Mouse (Mus musculus): ENCODE results near the gene Pcyt1a.
A peak's percentile ranks its signal among the peaks of the same experiment; 100 is the strongest.

The Pcyt1a gene

GRCm38 (mm10) chr16:32510399-32511337 is 79.9 kb downstream of the Pcyt1a start:
- no peak for DNase-seq (ENCODE audit: low spot score)

GRCm38 (mm10) chr16:32511338-32511734 is 80.6 kb downstream of the Pcyt1a start:
- no peak for DNase-seq (ENCODE audit: low spot score)

- DNase-seq (ENCODE audit: low spot score), result no peak
Measured at GRCm38 (mm10) chr16:32511827-32512490, 81.2 kb downstream of the Pcyt1a start.

GRCm38 (mm10) chr16:32512921-32513320 is 82.2 kb downstream of the Pcyt1a start:
- no peak for DNase-seq (ENCODE audit: low spot score)

DNA sequence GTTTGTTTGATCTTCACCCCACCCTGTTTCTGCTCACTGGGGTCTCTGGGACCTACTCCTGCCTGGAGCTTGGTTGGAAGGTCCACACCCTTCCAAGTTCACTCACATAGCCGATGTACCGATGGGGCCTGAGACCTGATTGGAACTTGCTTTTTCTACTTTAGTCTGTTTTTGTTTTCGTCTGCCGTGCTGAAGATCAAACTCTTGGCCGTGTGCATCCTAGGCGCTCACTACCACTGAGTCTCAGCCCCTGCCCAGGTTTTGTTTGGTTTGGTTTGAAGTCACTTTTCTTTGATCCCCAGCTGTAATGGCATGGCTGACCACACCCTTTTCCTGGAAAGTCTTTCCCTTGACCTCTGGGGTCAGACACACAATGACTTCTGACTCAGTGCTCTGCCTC is 82.7 kb downstream of the Pcyt1a start:
- DNase-seq (ENCODE audit: low spot score), result no peak

- no peak for DNase-seq (ENCODE audit: low spot score)
Measured at GRCm38 (mm10) chr16:32513948-32514347, 83.2 kb downstream of the Pcyt1a start.

DNA sequence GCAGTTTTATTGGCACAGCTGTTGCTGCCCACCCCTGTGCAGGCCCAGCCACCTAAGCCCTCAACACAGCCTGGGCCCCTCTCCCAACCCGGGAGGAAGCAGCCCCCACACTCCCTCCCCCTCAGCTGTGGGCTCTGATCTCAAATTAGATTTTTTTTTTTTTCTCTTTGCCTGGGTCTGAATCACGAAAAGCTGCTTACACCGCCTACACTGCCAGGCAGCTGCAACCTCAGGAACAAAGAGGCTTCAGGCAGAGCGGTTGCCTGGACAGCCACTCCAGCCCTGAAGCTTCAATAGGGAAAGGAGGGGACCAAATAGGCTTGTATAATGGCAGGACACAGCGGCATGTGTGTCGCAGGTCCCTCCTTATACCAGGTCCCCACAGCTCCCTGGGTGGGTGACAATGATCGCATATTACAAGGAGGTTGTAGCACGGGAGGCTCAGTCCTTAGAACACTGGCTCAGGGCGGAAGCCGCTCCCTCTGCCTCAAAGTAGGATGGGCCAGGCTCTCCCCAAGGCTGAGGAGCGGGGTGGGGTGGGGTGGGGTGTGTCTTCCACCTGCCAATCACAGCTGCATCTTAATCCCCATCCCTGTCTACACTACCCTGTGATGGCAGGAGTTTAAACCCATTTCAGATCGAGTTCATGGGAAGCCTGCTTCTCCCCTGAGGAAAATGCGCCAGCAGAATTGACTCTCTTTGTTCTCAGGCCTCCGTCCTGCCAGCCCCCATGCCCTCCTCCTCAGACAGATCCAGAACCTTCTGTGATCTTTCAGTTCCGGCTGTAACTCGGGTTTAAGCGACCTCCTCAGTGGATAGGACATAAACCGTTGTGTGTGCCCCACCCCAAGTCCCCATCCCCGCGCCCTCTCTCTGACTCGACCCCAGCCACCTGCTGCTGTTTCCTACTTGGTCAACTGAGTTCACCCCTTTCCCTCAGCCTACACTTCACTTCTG is 85.6 kb downstream of the Pcyt1a start:
- DNase-seq (ENCODE audit: low spot score), result no peak

DNA sequence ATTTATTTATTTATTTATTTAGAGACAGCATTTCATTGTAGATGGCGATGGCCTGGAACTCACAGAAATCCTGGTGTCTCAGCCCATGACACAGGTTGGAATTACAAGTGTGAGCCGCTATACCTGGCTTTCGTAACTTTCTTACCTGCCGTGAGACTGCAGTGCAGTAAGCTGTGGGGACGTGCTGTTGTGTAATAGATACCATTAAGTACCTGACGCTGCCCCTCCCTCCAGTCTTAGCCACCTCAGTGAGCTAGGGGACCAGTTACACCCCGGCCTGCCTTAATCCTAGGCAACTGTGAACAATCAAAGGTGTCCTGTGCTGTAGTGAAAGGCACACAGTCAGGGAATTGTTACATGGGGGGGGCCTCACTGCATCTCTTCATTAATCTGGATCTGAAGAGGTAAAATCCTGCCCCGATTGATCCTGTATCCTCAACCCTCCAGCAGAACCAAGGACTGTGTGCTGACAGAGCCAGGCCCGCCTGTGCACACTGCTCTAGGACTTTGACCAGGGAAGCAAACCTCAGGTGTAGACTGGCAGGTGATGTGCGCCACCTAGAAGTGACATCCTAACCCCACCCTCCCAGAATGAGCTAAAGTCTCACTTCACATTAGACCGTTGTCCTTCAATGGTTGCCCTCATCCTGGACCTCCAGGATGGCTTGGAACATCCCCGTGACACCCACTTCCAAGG is 87.2 kb downstream of the Pcyt1a start:
- DNase-seq (ENCODE audit: low spot score), result no peak

DNA sequence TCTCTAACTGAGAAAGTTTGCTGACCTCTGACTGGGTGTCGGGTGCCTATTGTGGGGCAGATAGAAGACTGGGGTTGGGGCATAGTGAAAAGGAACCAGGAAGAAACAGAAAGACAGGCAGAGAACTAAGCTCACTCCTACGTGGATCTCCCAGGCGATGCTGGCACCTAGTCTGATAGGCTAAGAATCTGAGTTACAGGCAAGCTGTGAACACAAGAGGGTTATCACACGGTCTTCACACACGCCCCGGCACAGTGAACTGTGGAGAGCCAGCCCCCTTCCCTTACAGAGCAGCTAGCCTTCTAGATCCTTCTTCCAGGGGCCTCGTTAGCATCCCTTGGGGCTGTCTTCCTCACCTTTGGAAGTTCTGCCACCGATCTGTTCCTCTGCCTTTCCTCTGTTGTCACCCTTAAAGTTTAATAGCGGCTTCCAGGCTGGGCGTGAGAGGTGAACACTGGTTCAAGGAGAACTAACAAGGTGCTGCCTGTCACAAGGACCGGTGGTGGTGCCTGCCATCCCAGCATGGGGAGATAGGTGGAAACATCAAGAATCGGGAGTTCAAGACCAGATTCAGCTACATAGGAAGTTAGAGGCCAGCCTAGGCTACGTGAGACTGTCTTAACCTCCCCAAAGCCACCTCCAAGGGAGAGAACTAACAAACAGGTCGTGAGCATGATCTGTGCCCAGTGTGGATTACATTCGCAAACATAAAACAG is 89.1 kb downstream of the Pcyt1a start:
- DNase-seq (ENCODE audit: low spot score), result no peak

GRCm38 (mm10) chr16:32520372-32520748 is 89.6 kb downstream of the Pcyt1a start:
- DNase-seq (ENCODE audit: low spot score), result no peak

GRCm38 (mm10) chr16:32522578-32523194 is 92.0 kb downstream of the Pcyt1a start:
- no peak for DNase-seq (ENCODE audit: low spot score)

DNA sequence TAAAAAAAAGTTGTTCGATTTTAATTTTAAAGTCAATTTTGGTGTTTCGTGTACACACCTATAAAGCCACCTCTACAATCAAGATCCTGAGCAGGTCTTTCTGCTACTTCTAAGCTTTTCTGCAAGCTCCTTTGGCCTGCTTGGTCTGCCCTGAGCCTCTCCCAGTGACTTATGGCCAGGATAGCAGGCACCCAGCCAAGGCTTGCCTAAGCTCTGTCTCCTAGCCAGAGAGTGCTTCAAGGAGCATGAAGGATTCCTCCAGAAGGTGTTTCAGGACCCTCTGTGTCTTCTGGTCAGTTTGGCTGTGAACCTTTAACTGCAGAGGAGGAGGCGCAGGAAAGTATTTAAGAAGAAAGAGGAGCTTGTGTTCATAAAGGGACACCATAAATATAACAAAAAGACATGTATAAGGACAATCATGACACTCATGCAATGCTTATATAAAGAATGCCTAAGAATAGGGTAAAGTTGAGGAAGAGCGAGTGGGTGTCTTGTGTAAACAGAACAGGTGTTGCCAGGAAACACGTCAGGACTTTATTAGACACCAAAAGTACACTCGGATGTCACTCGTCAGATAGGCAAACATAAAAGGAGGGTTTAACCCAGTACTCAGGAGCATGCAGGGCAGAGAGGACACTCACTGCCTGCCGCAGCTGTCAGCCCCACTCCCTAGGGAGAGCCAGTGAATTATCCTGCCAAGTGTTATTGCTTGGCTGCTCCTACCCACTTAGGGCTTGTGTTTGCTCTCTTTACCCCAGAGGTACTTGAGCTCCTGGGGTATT is 92.9 kb downstream of the Pcyt1a start:
- DNase-seq (ENCODE audit: low spot score), result peak; percentile 53

DNA sequence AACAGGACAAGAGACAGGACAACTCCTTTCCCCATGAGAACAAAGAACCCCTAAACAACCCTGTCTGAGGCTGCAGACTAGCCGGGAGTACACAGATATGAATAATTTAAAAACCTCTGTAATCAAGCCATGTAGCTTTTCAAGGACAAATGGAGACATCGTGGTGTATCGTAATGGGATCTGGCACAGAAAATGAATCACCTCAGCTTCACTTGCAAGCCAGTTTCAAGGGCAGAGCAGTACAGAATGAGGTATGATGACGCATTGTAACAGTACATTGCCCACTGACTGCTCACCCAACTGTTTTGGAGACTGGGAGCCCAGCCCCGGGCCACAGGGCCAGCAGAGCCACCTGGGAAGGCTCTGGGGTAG is 93.5 kb downstream of the Pcyt1a start:
- no peak for DNase-seq (ENCODE audit: low spot score)

Data from ovary, postnatal 36 days (tissue).